Mouse (Mus musculus): ENCODE data around the gene Smad1. TPM values are rescaled to one million over a fixed set of nuclear protein-coding genes. Genes with fewer than 3 reads are reported as not detected.

Gene Smad1
- polyA plus RNA-seq, 1 experiment from 2014 or later = 64.2 TPM

GRCm38 (mm10) chr8:79376648-79377047, 22.7 kb downstream of the Smad1 start:
- no peak for DNase-seq (ENCODE audit: low spot score)
- Histone ChIP-seq H3K36me3 (ENCODE audit: control insufficient read depth, insufficient read depth, low read length) (peaks cover 11% of the 10 kb centered on the region), H3K27ac (ENCODE audit: low read depth, low read length) (no peak overlapping the region), H3K9me3 (replicated peaks; ENCODE audit: control insufficient read depth, low read length) (no peaks in the 10 kb centered on the region), H3K9ac (ENCODE audit: low read length) (no peak overlapping the region), H3K4me3 (ENCODE audit: low read depth, low read length) (no peak overlapping the region), H3K27me3 (replicated peaks; ENCODE audit: control insufficient read depth, insufficient read depth, low read length) (no peaks in the 10 kb centered on the region), H3K4me1 (ENCODE audit: control insufficient read depth, insufficient read depth, low read length) (peaks cover 19% of the 10 kb centered on the region), H3K4me2 (ENCODE audit: low read length) (no peak overlapping the region)
- ATAC-seq = no peak
- 87% methylated on average over 9 of the region's 9 CpGs for WGBS

- Histone ChIP-seq H3K36me3 (ENCODE audit: control insufficient read depth, insufficient read depth, low read length) (peaks cover 20% of the 10 kb centered on the region), H3K27ac (ENCODE audit: low read depth, low read length) (no peak overlapping the region), H3K4me2 (ENCODE audit: low read length) (no peak overlapping the region), H3K9me3 (replicated peaks; ENCODE audit: control insufficient read depth, low read length) (no peaks in the 10 kb centered on the region), H3K4me3 (ENCODE audit: low read depth, low read length) (no peak overlapping the region), H3K4me1 (ENCODE audit: control insufficient read depth, insufficient read depth, low read length) (peaks cover 14% of the 10 kb centered on the region), H3K9ac (ENCODE audit: low read length) (no peak overlapping the region), H3K27me3 (replicated peaks; ENCODE audit: control insufficient read depth, insufficient read depth, low read length) (no peaks in the 10 kb centered on the region)
- ATAC-seq (no peak), DNase-seq (ENCODE audit: low spot score) (no peak)
- 81% methylated on average over 5 of the region's 5 CpGs for WGBS
Observed at GRCm38 (mm10) chr8:79375775-79376123, 23.6 kb downstream of the Smad1 start.

GRCm38 (mm10) chr8:79375074-79375774, 24.1 kb downstream of the Smad1 start:
- no peak for ATAC-seq
- no peaks in the 10 kb centered on the region for H3K27me3 ChIP-seq (replicated peaks; ENCODE audit: control insufficient read depth, insufficient read depth, low read length)
- no peaks in the 10 kb centered on the region for H3K9me3 ChIP-seq (replicated peaks; ENCODE audit: control insufficient read depth, low read length)
- H3K4me1 ChIP-seq (ENCODE audit: control insufficient read depth, insufficient read depth, low read length) = peaks cover 14% of the 10 kb centered on the region
- H3K36me3 ChIP-seq (ENCODE audit: control insufficient read depth, insufficient read depth, low read length) = peaks cover 25% of the 10 kb centered on the region
- DNase-seq (ENCODE audit: low spot score) = no peak
- 79% methylated on average over 13 of the region's 13 CpGs for WGBS
- no peak overlapping the region for H3K4me3 ChIP-seq (ENCODE audit: low read depth, low read length)
- no peak overlapping the region for H3K4me2 ChIP-seq (ENCODE audit: low read length)
- no peak overlapping the region for H3K9ac ChIP-seq (ENCODE audit: low read length)
- no peak overlapping the region for H3K27ac ChIP-seq (ENCODE audit: low read depth, low read length)

- DNase-seq (ENCODE audit: low spot score) (no peak), ATAC-seq (no peak)
- Histone ChIP-seq H3K27ac (ENCODE audit: low read depth, low read length) (no peak overlapping the region), H3K36me3 (ENCODE audit: control insufficient read depth, insufficient read depth, low read length) (peaks cover 31% of the 10 kb centered on the region), H3K9ac (ENCODE audit: low read length) (no peak overlapping the region), H3K27me3 (replicated peaks; ENCODE audit: control insufficient read depth, insufficient read depth, low read length) (no peaks in the 10 kb centered on the region), H3K9me3 (replicated peaks; ENCODE audit: control insufficient read depth, low read length) (no peaks in the 10 kb centered on the region), H3K4me1 (ENCODE audit: control insufficient read depth, insufficient read depth, low read length) (peaks cover 14% of the 10 kb centered on the region), H3K4me3 (ENCODE audit: low read depth, low read length) (no peak overlapping the region), H3K4me2 (ENCODE audit: low read length) (no peak overlapping the region)
- 67% methylated on average over 5 of the region's 5 CpGs for WGBS
Observed at GRCm38 (mm10) chr8:79374410-79374809, 24.9 kb downstream of the Smad1 start.

GRCm38 (mm10) chr8:79373563-79373962, 25.8 kb downstream of the Smad1 start:
- H3K36me3 ChIP-seq (ENCODE audit: control insufficient read depth, insufficient read depth, low read length) = peaks cover 39% of the 10 kb centered on the region
- 89% methylated on average over 6 of the region's 6 CpGs for WGBS
- H3K9ac ChIP-seq (ENCODE audit: low read length) = no peak overlapping the region
- H3K27ac ChIP-seq (ENCODE audit: low read depth, low read length) = no peak overlapping the region
- no peaks in the 10 kb centered on the region for H3K9me3 ChIP-seq (replicated peaks; ENCODE audit: control insufficient read depth, low read length)
- no peak overlapping the region for H3K4me2 ChIP-seq (ENCODE audit: low read length)
- peaks cover 14% of the 10 kb centered on the region for H3K4me1 ChIP-seq (ENCODE audit: control insufficient read depth, insufficient read depth, low read length)
- H3K27me3 ChIP-seq (replicated peaks; ENCODE audit: control insufficient read depth, insufficient read depth, low read length) = no peaks in the 10 kb centered on the region
- no peak for DNase-seq (ENCODE audit: low spot score)
- H3K4me3 ChIP-seq (ENCODE audit: low read depth, low read length) = no peak overlapping the region
- ATAC-seq = no peak

GRCm38 (mm10) chr8:79372960-79373359, 26.4 kb downstream of the Smad1 start:
- H3K27me3 ChIP-seq (replicated peaks; ENCODE audit: control insufficient read depth, insufficient read depth, low read length) = no peaks in the 10 kb centered on the region
- no peak overlapping the region for H3K9ac ChIP-seq (ENCODE audit: low read length)
- peaks cover 14% of the 10 kb centered on the region for H3K4me1 ChIP-seq (ENCODE audit: control insufficient read depth, insufficient read depth, low read length)
- no peak for DNase-seq (ENCODE audit: low spot score)
- peaks cover 42% of the 10 kb centered on the region for H3K36me3 ChIP-seq (ENCODE audit: control insufficient read depth, insufficient read depth, low read length)
- no peak for ATAC-seq
- no peaks in the 10 kb centered on the region for H3K9me3 ChIP-seq (replicated peaks; ENCODE audit: control insufficient read depth, low read length)
- H3K27ac ChIP-seq (ENCODE audit: low read depth, low read length) = no peak overlapping the region
- no peak overlapping the region for H3K4me2 ChIP-seq (ENCODE audit: low read length)
- WGBS = 86% methylated on average over 8 of the region's 8 CpGs
- H3K4me3 ChIP-seq (ENCODE audit: low read depth, low read length) = no peak overlapping the region

- no peak overlapping the region for H3K4me3 ChIP-seq (ENCODE audit: low read depth, low read length)
- H3K9me3 ChIP-seq (replicated peaks; ENCODE audit: control insufficient read depth, low read length) = no peaks in the 10 kb centered on the region
- H3K4me1 ChIP-seq (ENCODE audit: control insufficient read depth, insufficient read depth, low read length) = peaks cover 14% of the 10 kb centered on the region
- ATAC-seq (no peak), DNase-seq (ENCODE audit: low spot score) (no peak)
- 78% methylated on average over 9 of the region's 9 CpGs for WGBS
- H3K27me3 ChIP-seq (replicated peaks; ENCODE audit: control insufficient read depth, insufficient read depth, low read length) = no peaks in the 10 kb centered on the region
- H3K4me2 ChIP-seq (ENCODE audit: low read length) = no peak overlapping the region
- H3K36me3 ChIP-seq (ENCODE audit: control insufficient read depth, insufficient read depth, low read length) = peaks cover 42% of the 10 kb centered on the region
- H3K27ac ChIP-seq (ENCODE audit: low read depth, low read length) = no peak overlapping the region; the same call in 1 of the 2 replicates
- no peak overlapping the region for H3K9ac ChIP-seq (ENCODE audit: low read length)
Observed at GRCm38 (mm10) chr8:79372521-79372920, 26.8 kb downstream of the Smad1 start.

- H3K4me2 ChIP-seq (ENCODE audit: low read length) = no peak overlapping the region
- H3K27ac ChIP-seq (ENCODE audit: low read depth, low read length) = no peak overlapping the region
- peaks cover 41% of the 10 kb centered on the region for H3K36me3 ChIP-seq (ENCODE audit: control insufficient read depth, insufficient read depth, low read length)
- DNase-seq (ENCODE audit: low spot score) (no peak), ATAC-seq (no peak)
- H3K9me3 ChIP-seq (replicated peaks; ENCODE audit: control insufficient read depth, low read length) = no peaks in the 10 kb centered on the region
- H3K4me1 ChIP-seq (ENCODE audit: control insufficient read depth, insufficient read depth, low read length) = peaks cover 14% of the 10 kb centered on the region
- 61% methylated on average over 9 of the region's 9 CpGs for WGBS
- H3K9ac ChIP-seq (ENCODE audit: low read length) = no peak overlapping the region
- no peak overlapping the region for H3K4me3 ChIP-seq (ENCODE audit: low read depth, low read length)
- H3K27me3 ChIP-seq (replicated peaks; ENCODE audit: control insufficient read depth, insufficient read depth, low read length) = no peaks in the 10 kb centered on the region
Observed at GRCm38 (mm10) chr8:79372084-79372483, 27.2 kb downstream of the Smad1 start.

- Histone ChIP-seq H3K9me3 (replicated peaks; ENCODE audit: control insufficient read depth, low read length) (no peaks in the 10 kb centered on the region), H3K4me3 (ENCODE audit: low read depth, low read length) (no peak overlapping the region), H3K4me2 (ENCODE audit: low read length) (no peak overlapping the region), H3K4me1 (ENCODE audit: control insufficient read depth, insufficient read depth, low read length) (peaks cover 19% of the 10 kb centered on the region), H3K27me3 (replicated peaks; ENCODE audit: control insufficient read depth, insufficient read depth, low read length) (no peaks in the 10 kb centered on the region), H3K36me3 (ENCODE audit: control insufficient read depth, insufficient read depth, low read length) (peaks cover 38% of the 10 kb centered on the region), H3K27ac (ENCODE audit: low read depth, low read length) (no peak overlapping the region), H3K9ac (ENCODE audit: low read length) (no peak overlapping the region)
- no peak for ATAC-seq
- WGBS = 93% methylated on average over 12 of the region's 12 CpGs
- no peak for DNase-seq (ENCODE audit: low spot score)
Observed at GRCm38 (mm10) chr8:79370646-79371290, 28.6 kb downstream of the Smad1 start.
